Mouse (Mus musculus): ENCODE data around the gene Napsa.

DNA sequence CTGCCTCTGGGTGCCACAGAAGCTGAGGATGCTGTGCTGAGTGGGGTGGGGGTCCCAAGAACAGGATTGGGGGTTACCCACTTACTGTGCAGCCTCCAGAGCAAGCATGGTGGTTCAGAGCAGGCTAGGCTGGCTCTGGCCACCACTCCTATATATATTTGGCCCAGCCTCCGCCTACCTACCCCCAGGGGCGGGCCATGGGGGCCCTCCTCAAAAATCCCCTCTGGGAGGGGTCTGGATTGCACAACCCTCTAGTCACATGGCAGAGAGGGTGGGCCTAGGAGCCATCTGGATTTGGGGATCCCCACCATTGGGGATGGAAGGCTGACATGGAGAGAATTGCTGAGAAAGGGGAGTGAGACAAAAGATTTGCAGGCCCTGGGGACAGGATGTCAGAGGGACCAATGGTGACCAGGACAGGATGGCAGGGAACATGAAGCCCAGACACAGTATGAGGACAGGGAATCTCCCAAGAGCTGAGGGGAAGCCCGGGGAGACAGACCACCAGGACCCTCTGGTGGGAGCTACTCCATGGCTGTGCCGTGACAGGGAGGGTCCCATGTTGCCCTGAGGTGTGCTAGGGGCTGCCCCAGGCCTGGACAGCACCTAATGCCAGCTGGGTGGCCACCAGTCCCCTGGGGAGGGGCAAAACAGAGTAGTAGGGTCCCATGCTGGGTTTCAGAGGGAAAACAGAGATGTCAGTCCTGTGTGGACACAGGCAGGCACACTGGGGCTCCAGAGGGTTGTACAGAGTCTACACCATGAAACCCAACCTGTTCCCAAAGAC lies 40.0 kb upstream of the Napsa start, which contains the start of gene Spib:
- no peak for TF ChIP-seq CTCF (IDR thresholded peaks at IDR 0.05; ENCODE audit: low read depth)
- no peak for TF ChIP-seq EP300 (optimal IDR thresholded peaks at IDR 0.05)

Measured in stomach, postnatal 0 days (tissue).